Mouse (Mus musculus) adrenal gland, adult 2 months (tissue): ENCODE measurements around the gene Arid5b. TPM values are rescaled to one million over a fixed set of nuclear protein-coding genes. Genes with fewer than 3 reads are reported as not detected.

Experiments
- DNase-seq: peaks from one replicate; pipeline ENCODE4 v3.0.0; 2021
- polyA plus RNA-seq: library from polyadenylated mRNA; depleted of rRNA; stranded (reverse); fragments of >200 nt; gene quantifications from 2 replicates; pipeline ENCODE4 v1.2.3, GENCODE M21; 2012
- total RNA-seq, 2 experiments: library from RNA; stranded (reverse); gene quantifications; 2 replicates each; pipeline ENCODE4 v1.2.3; 2021

The Arid5b gene
- total and polyA plus RNA-seq, 3 experiments = 6.2 to 25.1 (median 19.8) TPM

GRCm38 (mm10) chr10:68089435-68090196 lies 188.9 kb downstream of the Arid5b start:
- DNase-seq = no peak

- DNase-seq = no peak
These were observed 190.8 kb downstream of the Arid5b start for GRCm38 (mm10) chr10:68087722-68088121.

GRCm38 (mm10) chr10:68086973-68087372 lies 191.6 kb downstream of the Arid5b start:
- DNase-seq = no peak

- no peak for DNase-seq
These were observed 193.0 kb downstream of the Arid5b start for GRCm38 (mm10) chr10:68085574-68085973.

GRCm38 (mm10) chr10:68081712-68082111 lies 196.8 kb downstream of the Arid5b start:
- DNase-seq = no peak

GRCm38 (mm10) chr10:68079910-68080670 lies 198.4 kb downstream of the Arid5b start:
- DNase-seq = no peak

- DNase-seq = no peak
These were observed 199.8 kb downstream of the Arid5b start for GRCm38 (mm10) chr10:68078708-68079107.

- no peak for DNase-seq
These were observed 203.4 kb downstream of the Arid5b start for GRCm38 (mm10) chr10:68075181-68075580.

GRCm38 (mm10) chr10:68074291-68074690 lies 204.2 kb downstream of the Arid5b start:
- DNase-seq = no peak

GRCm38 (mm10) chr10:68072626-68073025 lies 205.9 kb downstream of the Arid5b start:
- DNase-seq = no peak

- no peak for DNase-seq
These were observed 207.5 kb downstream of the Arid5b start for GRCm38 (mm10) chr10:68071041-68071440.

- DNase-seq = no peak
These were observed 210.1 kb downstream of the Arid5b start for GRCm38 (mm10) chr10:68068426-68068825.

- DNase-seq = no peak
These were observed 210.6 kb downstream of the Arid5b start for GRCm38 (mm10) chr10:68067961-68068360.

- DNase-seq = no peak
These were observed 212.4 kb downstream of the Arid5b start for GRCm38 (mm10) chr10:68066173-68066572.

GRCm38 (mm10) chr10:68064571-68064970 lies 214.0 kb downstream of the Arid5b start:
- no peak for DNase-seq

- DNase-seq = no peak
These were observed 214.6 kb downstream of the Arid5b start for GRCm38 (mm10) chr10:68063806-68064545.

GRCm38 (mm10) chr10:68061249-68061615 lies 217.3 kb downstream of the Arid5b start:
- no peak for DNase-seq

GRCm38 (mm10) chr10:68060590-68061248 lies 217.8 kb downstream of the Arid5b start:
- peak; percentile 14 for DNase-seq

GRCm38 (mm10) chr10:68058378-68058777 lies 220.2 kb downstream of the Arid5b start:
- DNase-seq = no peak

GRCm38 (mm10) chr10:68057841-68058240 lies 220.7 kb downstream of the Arid5b start:
- DNase-seq = peak; percentile 18

- DNase-seq = no peak
These were observed 223.8 kb downstream of the Arid5b start for GRCm38 (mm10) chr10:68054706-68055105.

- DNase-seq = no peak
These were observed 224.4 kb downstream of the Arid5b start for GRCm38 (mm10) chr10:68054131-68054530.
